Mouse (Mus musculus) MEL (cell line): ENCODE results near the gene Ranbp10. TPM values are rescaled to one million over a fixed set of nuclear protein-coding genes. Genes with fewer than 3 reads are reported as not detected.

Experiments
- DNase-seq: peaks from one replicate; pipeline ENCODE4 v3.0.0; 2011; ENCODE audit warnings: low read depth, low spot score
- H3K27ac ChIP-seq: 2 replicates; pipeline ENCODE4 v1.5.1; 2012; ENCODE audit warnings: low read depth, mild to moderate bottlenecking, control low read depth, low read length, moderate library complexity; ENCODE audit not compliant: control insufficient read depth
- H3K27me3 ChIP-seq, 2 experiments: fragments of 150-350 bp in 1 of 2; sonication (generic) in 1 of 2; 2 replicates each; pipeline ENCODE4 v1.6.1; 2012; ENCODE audit warnings: low read length in 2 of 2, mild to moderate bottlenecking in 2 of 2, improper control_type of control experiment in 1 of 2, moderate library complexity in 1 of 2; ENCODE audit not compliant: insufficient read depth in 2 of 2, control insufficient read depth in 1 of 2
- H3K36me3 ChIP-seq, 2 experiments: 2 replicates each; pipeline ENCODE4 v1.6.1; 2012 to 2014; ENCODE audit warnings: low read length in 2 of 2, improper control_type of control experiment in 1 of 2, inconsistent platforms in 1 of 2, mild to moderate bottlenecking in 1 of 2; ENCODE audit not compliant: insufficient read depth in 2 of 2, control insufficient read depth in 1 of 2
- H3K4me1 ChIP-seq, 2 experiments: fragments of 150-350 bp in 1 of 2; sonication (generic) in 1 of 2; 2 replicates each; pipeline ENCODE4 v1.6.1; 2012; ENCODE audit warnings: low read length in 2 of 2, improper control_type of control experiment in 1 of 2, mild to moderate bottlenecking in 1 of 2; ENCODE audit not compliant: insufficient read depth in 2 of 2, control insufficient read depth in 1 of 2
- H3K4me3 ChIP-seq, 2 experiments: fragments of 150-350 bp in 1 of 2; sonication (generic) in 1 of 2; 2 replicates each; pipeline ENCODE4 v1.5.1; 2012; ENCODE audit warnings: low read depth in 2 of 2, low read length in 2 of 2, mild to moderate bottlenecking in 2 of 2, moderate library complexity in 2 of 2, control low read depth in 1 of 2, improper control_type of control experiment in 1 of 2; ENCODE audit not compliant: control insufficient read depth in 1 of 2, insufficient read depth in 1 of 2
- H3K79me2 ChIP-seq: 2 replicates; pipeline ENCODE4 v1.6.1; 2012; ENCODE audit warnings: mild to moderate bottlenecking, low read length, moderate library complexity; ENCODE audit not compliant: control insufficient read depth, poor library complexity, insufficient read depth
- H3K9ac ChIP-seq: 2 replicates; pipeline ENCODE4 v1.6.1; 2012; ENCODE audit warnings: low read depth, mild to moderate bottlenecking, control low read depth, low read length, moderate library complexity; ENCODE audit not compliant: control insufficient read depth, poor library complexity, severe bottlenecking
- H3K9me3 ChIP-seq: fragments of 150-350 bp; sonication (generic); replicated peaks from 2 replicates; pipeline ENCODE4 v1.6.1; 2012; ENCODE audit warnings: mild to moderate bottlenecking, low read length, improper control_type of control experiment, moderate library complexity; ENCODE audit not compliant: insufficient read depth
- BHLHE40 ChIP-seq: IDR thresholded peaks from 2 replicates; pipeline ENCODE4 v1.6.1; 2012; ENCODE audit warnings: low read depth, mild to moderate bottlenecking, inconsistent platforms, low read length, improper control_type of control experiment, borderline replicate concordance
- CHD1 ChIP-seq: IDR thresholded peaks from 2 replicates; pipeline ENCODE4 v1.6.1; 2012; ENCODE audit warnings: low read depth, mild to moderate bottlenecking, inconsistent platforms, low read length, improper control_type of control experiment
- CHD2 ChIP-seq: IDR thresholded peaks from 2 replicates; pipeline ENCODE4 v1.6.1; 2011; ENCODE audit warnings: low read length, improper control_type of control experiment
- E2F4 ChIP-seq: IDR thresholded peaks from 2 replicates; pipeline ENCODE4 v1.6.1; 2011; ENCODE audit warnings: low read depth, low read length, improper control_type of control experiment, borderline replicate concordance
- ELF1 ChIP-seq: IDR thresholded peaks from 2 replicates; pipeline ENCODE4 v1.6.1; 2014; ENCODE audit warnings: low read depth, mild to moderate bottlenecking, inconsistent platforms, low read length, improper control_type of control experiment, moderate library complexity
- EP300 ChIP-seq, 2 experiments: IDR thresholded peaks; 2 replicates each; pipeline ENCODE4 v1.6.1; 2011; ENCODE audit warnings: improper control_type of control experiment in 2 of 2, low read length in 2 of 2, low read depth in 1 of 2, mild to moderate bottlenecking in 1 of 2
- ETS1 ChIP-seq: IDR thresholded peaks from 2 replicates; pipeline ENCODE4 v1.6.1; 2012; ENCODE audit warnings: low read depth, mild to moderate bottlenecking, inconsistent platforms, low read length, improper control_type of control experiment, moderate library complexity
- GABPA ChIP-seq: IDR thresholded peaks from 2 replicates; pipeline ENCODE4 v1.6.1; 2012; ENCODE audit warnings: low read depth, mild to moderate bottlenecking, inconsistent platforms, low read length, improper control_type of control experiment, moderate library complexity
- GATA1 ChIP-seq: IDR thresholded peaks from 2 replicates; pipeline ENCODE4 v1.6.1; 2011; ENCODE audit warnings: low read depth, low read length, improper control_type of control experiment
- HCFC1 ChIP-seq: IDR thresholded peaks from 2 replicates; pipeline ENCODE4 v1.6.1; 2012; ENCODE audit warnings: low read depth, mild to moderate bottlenecking, inconsistent platforms, low read length, improper control_type of control experiment, moderate library complexity
- JUND ChIP-seq: IDR thresholded peaks from 2 replicates; pipeline ENCODE4 v1.6.1; 2011; ENCODE audit warnings: low read depth, mild to moderate bottlenecking, improper control_type of control experiment, low read length
- MAFK ChIP-seq: IDR thresholded peaks from 2 replicates; pipeline ENCODE4 v1.6.1; 2011; ENCODE audit warnings: low read depth, mild to moderate bottlenecking, low read length, improper control_type of control experiment, borderline replicate concordance
- MAX ChIP-seq: IDR thresholded peaks from 2 replicates; pipeline ENCODE4 v1.6.1; 2011; ENCODE audit warnings: low read length, improper control_type of control experiment
- MAZ ChIP-seq: IDR thresholded peaks from 2 replicates; pipeline ENCODE4 v1.6.1; 2012; ENCODE audit warnings: low read depth, mild to moderate bottlenecking, inconsistent platforms, low read length, improper control_type of control experiment
- MEF2A ChIP-seq: IDR thresholded peaks from 2 replicates; pipeline ENCODE4 v1.6.1; 2014; ENCODE audit warnings: low read depth, mild to moderate bottlenecking, inconsistent platforms, low read length, improper control_type of control experiment; ENCODE audit not compliant: poor library complexity, insufficient replicate concordance, severe bottlenecking; ENCODE audit errors: extremely low read depth
- MXI1 ChIP-seq: IDR thresholded peaks from 2 replicates; pipeline ENCODE4 v1.6.1; 2011; ENCODE audit warnings: mild to moderate bottlenecking, low read depth, low read length, improper control_type of control experiment
- MYB ChIP-seq: IDR thresholded peaks from 2 replicates; pipeline ENCODE4 v1.6.1; 2011; ENCODE audit warnings: mild to moderate bottlenecking, low read depth, low read length, improper control_type of control experiment
- MYC ChIP-seq: IDR thresholded peaks from 2 replicates; pipeline ENCODE4 v1.6.1; 2011; ENCODE audit warnings: low read depth, mild to moderate bottlenecking, low read length, improper control_type of control experiment, moderate library complexity
- NELFE ChIP-seq: IDR thresholded peaks from 2 replicates; pipeline ENCODE4 v1.6.1; 2011; ENCODE audit warnings: low read depth, low read length, improper control_type of control experiment
- POLR2A ChIP-seq, 2 experiments: IDR thresholded peaks; 2 replicates each; pipeline ENCODE4 v1.6.1; 2011 to 2012; ENCODE audit warnings: low read length in 2 of 2, mild to moderate bottlenecking in 2 of 2, control low read depth in 1 of 2, improper control_type of control experiment in 1 of 2, low read depth in 1 of 2, moderate library complexity in 1 of 2; ENCODE audit not compliant: control insufficient read depth in 1 of 2, insufficient read depth in 1 of 2, poor library complexity in 1 of 2
- POLR2AphosphoS2 ChIP-seq: IDR thresholded peaks from 2 replicates; pipeline ENCODE4 v1.6.1; 2011; ENCODE audit warnings: low read length, improper control_type of control experiment
- POLR2AphosphoS5 ChIP-seq: IDR thresholded peaks from 2 replicates; pipeline ENCODE4 v1.6.1; 2012; ENCODE audit warnings: low read depth, borderline replicate concordance, mild to moderate bottlenecking, inconsistent platforms, low read length, moderate library complexity, mixed read lengths
- RAD21 ChIP-seq: IDR thresholded peaks from 2 replicates; pipeline ENCODE4 v1.6.1; 2011; ENCODE audit warnings: mild to moderate bottlenecking, low read depth, low read length, improper control_type of control experiment
- RCOR1 ChIP-seq: IDR thresholded peaks from 2 replicates; pipeline ENCODE4 v1.6.1; 2012; ENCODE audit warnings: low read depth, mild to moderate bottlenecking, inconsistent platforms, low read length, improper control_type of control experiment
- SIN3A ChIP-seq: IDR thresholded peaks from 2 replicates; pipeline ENCODE4 v1.6.1; 2012; ENCODE audit warnings: low read length, improper control_type of control experiment, inconsistent platforms
- SMC3 ChIP-seq: IDR thresholded peaks from 2 replicates; pipeline ENCODE4 v1.6.1; 2011; ENCODE audit warnings: low read depth, low read length, improper control_type of control experiment
- TAL1 ChIP-seq: IDR thresholded peaks from 2 replicates; pipeline ENCODE4 v1.6.1; 2012; ENCODE audit warnings: mild to moderate bottlenecking, inconsistent platforms, low read length, moderate library complexity, mixed read lengths
- TBP ChIP-seq: IDR thresholded peaks from 2 replicates; pipeline ENCODE4 v1.8.0; 2011; ENCODE audit warnings: low read depth, low read length, improper control_type of control experiment
- TCF12 ChIP-seq: IDR thresholded peaks from 2 replicates; pipeline ENCODE4 v1.6.1; 2014; ENCODE audit warnings: low read depth, mild to moderate bottlenecking, inconsistent platforms, low read length, improper control_type of control experiment, moderate library complexity
- UBTF ChIP-seq: IDR thresholded peaks from 2 replicates; pipeline ENCODE4 v1.6.1; 2012; ENCODE audit warnings: low read depth, mild to moderate bottlenecking, inconsistent platforms, low read length, improper control_type of control experiment, moderate library complexity, borderline replicate concordance; ENCODE audit not compliant: insufficient read depth
- USF1 ChIP-seq: IDR thresholded peaks from 2 replicates; pipeline ENCODE4 v1.6.1; 2014; ENCODE audit warnings: low read depth, mild to moderate bottlenecking, inconsistent platforms, low read length, improper control_type of control experiment, moderate library complexity
- ZC3H11A ChIP-seq: IDR thresholded peaks from 2 replicates; pipeline ENCODE4 v1.6.1; 2012; ENCODE audit warnings: low read depth, mild to moderate bottlenecking, inconsistent platforms, low read length, improper control_type of control experiment
- ZKSCAN1 ChIP-seq: IDR thresholded peaks from 2 replicates; pipeline ENCODE4 v1.6.1; 2012; ENCODE audit warnings: low read depth, mild to moderate bottlenecking, inconsistent platforms, low read length, improper control_type of control experiment, moderate library complexity
- ZMIZ1 ChIP-seq: IDR thresholded peaks from 2 replicates; pipeline ENCODE4 v1.6.1; 2012; ENCODE audit warnings: low read depth, mild to moderate bottlenecking, inconsistent platforms, low read length, improper control_type of control experiment, moderate library complexity
- ZNF384 ChIP-seq: IDR thresholded peaks from 2 replicates; pipeline ENCODE4 v1.6.1; 2012; ENCODE audit warnings: low read depth, mild to moderate bottlenecking, inconsistent platforms, low read length, improper control_type of control experiment
- polyA plus RNA-seq, 2 experiments: library from polyadenylated mRNA; stranded (reverse) in 1 of 2; unstranded in 1 of 2; fragments of >175 nt in 1 of 2; fragments of >200 nt in 1 of 2; gene quantifications; 2 replicates each; pipeline versions ENCODE4 v1.2.1 to v1.2.4; 2012; ENCODE audit warnings: low replicate concordance in 2 of 2, low read depth in 1 of 2; ENCODE audit not compliant: insufficient read length in 2 of 2, insufficient read depth in 1 of 2, missing spikeins in 1 of 2
- total RNA-seq: library from RNA; depleted of rRNA; stranded (reverse); fragments of 300-350 nt; gene quantifications from 2 replicates; pipeline ENCODE4 v1.2.3, GENCODE M21; 2012

The Ranbp10 gene
- total and polyA plus RNA-seq, 3 experiments: 7.4 to 22.1 TPM; not detected in 1

DNA sequence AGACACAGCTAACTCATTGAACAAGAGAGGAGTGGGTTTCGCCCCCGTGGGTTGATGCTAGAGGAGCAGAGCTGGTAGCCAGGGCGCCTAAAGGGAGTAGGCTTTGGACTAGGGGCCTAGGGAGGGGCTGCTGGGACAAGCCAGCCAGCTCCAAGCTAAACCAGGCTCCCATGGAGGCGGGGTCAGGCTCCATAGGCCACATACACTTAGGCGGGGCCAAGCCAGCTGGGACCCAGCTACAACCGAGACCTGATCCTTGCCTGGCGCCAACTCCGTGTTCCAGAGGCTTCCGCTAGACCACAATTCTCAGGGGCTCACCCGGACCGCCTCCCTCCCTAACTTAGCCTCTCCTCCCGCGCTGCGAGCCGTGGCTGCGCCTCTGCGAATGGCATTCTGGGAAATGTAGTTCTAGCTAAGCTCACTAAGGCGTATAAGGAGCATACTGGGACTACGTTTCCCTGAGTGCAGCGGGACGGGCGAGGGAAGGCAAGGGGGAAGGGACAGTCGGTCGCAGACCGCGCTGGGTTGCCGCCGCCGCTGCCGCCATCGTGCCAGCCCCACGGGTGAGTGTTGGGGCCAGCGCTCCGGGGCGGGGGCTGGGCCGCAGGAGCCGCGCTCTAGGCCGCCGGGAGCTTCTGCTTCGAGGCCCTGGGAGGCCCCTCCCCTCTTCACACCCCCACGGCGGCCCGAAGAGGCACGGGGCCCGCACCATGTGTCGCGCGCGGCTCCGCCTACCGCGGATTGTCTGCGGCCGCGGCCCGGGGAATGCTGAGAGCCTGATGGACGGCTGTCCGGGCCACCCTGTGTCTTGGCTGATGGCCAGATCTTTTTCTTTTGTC, 33.2 kb upstream of the Ranbp10 start, which contains the start of gene Nutf2:
Nutf2 (plus strand) TSS at position 438 of the 839 bp plus-strand sequence.
- H3K79me2 ChIP-seq: peaks cover 53% of the 10 kb centered on the region
- H3K27me3 ChIP-seq: no peaks in the 10 kb centered on the region
- peaks cover 6 to 38% of the 10 kb centered on the region in 2 experiments for H3K4me1 ChIP-seq
- DNase-seq: peak; percentile 99
- H3K36me3 ChIP-seq: peaks cover 0 to 32% of the 10 kb centered on the region in 2 experiments; a peak in 3 of 4 replicates
- peak within 1 kb of the TSS; percentile 91 for H3K27ac ChIP-seq
- peak within 1 kb of the TSS; percentile 63 to 83 for H3K4me3 ChIP-seq
- peak within 1 kb of the TSS; percentile 85 for H3K9ac ChIP-seq
- H3K9me3 ChIP-seq: no peaks in the 10 kb centered on the region
- TF ChIP-seq MYC: peak; percentile 82; the same call in 1 of the 2 replicates
- no peak for TF ChIP-seq RCOR1
- peak; percentile 83 for TF ChIP-seq MAX
- TF ChIP-seq E2F4: peak; percentile 90; the same call in 1 of the 2 replicates
- TF ChIP-seq ZC3H11A: no peak
- TF ChIP-seq UBTF: no peak
- TF ChIP-seq ZNF384: no peak
- peak; percentile 84 for TF ChIP-seq MXI1
- peak; percentile 43; the same call in 1 of the 2 replicates for TF ChIP-seq ELF1
- 0 out of 2 replicates have a peak, but pooled peaks have one; percentile 59 for TF ChIP-seq MAZ
- TF ChIP-seq GABPA: no peak
- no peak for TF ChIP-seq JUND
- TF ChIP-seq ZKSCAN1: no peak
- peak; percentile 77 for TF ChIP-seq CHD2
- no peak for TF ChIP-seq TAL1
- peak; percentile 77 to 82; a peak in 3 of 4 replicates for TF ChIP-seq POLR2A (IDR thresholded peaks at IDR 0.05; ENCODE audit: control insufficient read depth in 1 of 2, insufficient read depth in 1 of 2, low read depth in 1 of 2, low read length in 2 of 2, poor library complexity in 1 of 2)
- no peak for TF ChIP-seq MEF2A
- TF ChIP-seq SIN3A: peak; percentile 74
- no peak for TF ChIP-seq SMC3
- TF ChIP-seq POLR2AphosphoS2: 0 out of 2 replicates have a peak, but pooled peaks have one; percentile 53
- peak; percentile 97 for TF ChIP-seq HCFC1
- no peak for TF ChIP-seq MAFK
- peak; percentile 70; the same call in 1 of the 2 replicates for TF ChIP-seq TBP
- no peak; the same call in 1 of the 2 replicates for TF ChIP-seq ZMIZ1
- TF ChIP-seq NELFE: peak; percentile 78
- no peak for TF ChIP-seq EP300 (IDR thresholded peaks at IDR 0.05; ENCODE audit: low read depth in 1 of 2, low read length in 2 of 2)
- TF ChIP-seq MYB: no peak
- no peak for TF ChIP-seq GATA1
- no peak for TF ChIP-seq BHLHE40
- TF ChIP-seq TCF12: peak; percentile 18; the same call in 1 of the 2 replicates
- TF ChIP-seq CHD1: no peak
- 0 out of 2 replicates have a peak, but pooled peaks have one; percentile 30 for TF ChIP-seq USF1
- no peak for TF ChIP-seq POLR2AphosphoS5
- peak; percentile 58 for TF ChIP-seq ETS1
- no peak for TF ChIP-seq RAD21
